Mouse (Mus musculus) v-Abl transformed pro-B cells (cell line): Measurements from ENCODE around the gene Serp1.

Experiments used
- in situ Hi-C, 2 experiments: fragments of 400-800 bp; cut with MboI; formaldehyde crosslinking; loops; one replicate each; pipeline ENCODE4 v1.15.1; 2025; ENCODE audit not compliant: unreplicated experiment in 2 of 2

The Serp1 gene

GRCm38 (mm10) chr3:58525652-58526407 lies at the start of gene Serp1, which contains the start of gene Eif2a:
Gene Serp1 (minus strand): TSS chr3:58525892.
Gene Eif2a (plus strand): TSS chr3:58525821.
- in situ Hi-C loops, result loop anchor here in 1 of 2 experiments (25.0 kb wide), 1 partner anchor 711 kb away; no protein-coding TSS in a partner anchor

DNA sequence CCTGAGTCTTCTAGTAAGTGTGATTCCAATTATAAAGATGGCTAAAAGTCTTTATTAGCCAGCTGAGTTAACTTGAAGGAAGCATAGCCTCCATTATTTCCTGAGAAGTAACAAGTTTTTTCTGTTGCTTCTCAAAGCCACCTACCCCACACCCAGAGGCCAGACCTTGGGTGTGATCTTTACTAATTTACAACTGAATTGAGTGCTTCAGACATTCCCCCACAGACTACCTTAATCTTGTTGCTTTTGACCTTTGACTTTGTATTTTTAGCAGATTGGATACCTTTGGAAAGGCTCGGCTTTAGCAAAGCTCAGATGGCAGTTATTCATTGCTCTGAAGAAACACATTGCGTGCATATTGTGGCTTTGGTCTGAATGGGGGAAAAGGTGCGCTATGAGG lies 45.1 kb upstream of the Serp1 start:
- in situ Hi-C loops, result loop anchor here (5.0 to 10.0 kb wide), 2 partner anchors 39 to 156 kb away; partner anchors contain the start of gene Tsc22d2 (in 1 of the 2)

- in situ Hi-C loops, result no loop called here
Measured at GRCm38 (mm10) chr3:58561437-58561836, 35.7 kb upstream of the Serp1 start.

- in situ Hi-C loops, result no loop called here
Measured at GRCm38 (mm10) chr3:58559887-58560286, 34.2 kb upstream of the Serp1 start.

DNA sequence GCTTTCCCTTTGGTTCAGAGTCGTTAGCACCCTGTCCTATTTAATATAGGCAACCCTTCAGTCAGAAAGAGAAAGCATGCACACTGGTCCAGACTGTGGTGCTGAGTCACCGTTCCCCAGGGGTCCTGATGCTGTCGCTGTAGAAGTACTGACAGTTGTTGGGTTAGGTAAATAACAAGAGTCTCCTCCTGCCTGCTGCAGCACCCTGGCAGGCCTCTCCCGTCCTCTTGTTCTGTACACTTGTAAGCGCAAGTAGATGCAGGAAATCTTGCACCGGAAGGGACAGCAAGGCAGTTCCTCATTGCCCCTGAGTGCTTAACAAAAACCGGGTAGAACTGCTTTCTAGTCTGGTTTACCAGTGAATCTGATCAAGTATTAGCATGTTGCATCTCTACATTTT lies 31.0 kb upstream of the Serp1 start:
- in situ Hi-C loops, result no loop called here

GRCm38 (mm10) chr3:58552001-58552811 lies 26.5 kb upstream of the Serp1 start:
- in situ Hi-C loops, result no loop called here

- in situ Hi-C loops, result loop anchor here in 1 of 2 experiments (25.0 kb wide), 1 partner anchor 701 kb away; no protein-coding TSS in a partner anchor
Measured at GRCm38 (mm10) chr3:58536573-58536972, 10.9 kb upstream of the Serp1 start.

- in situ Hi-C loops, result loop anchor here in 1 of 2 experiments (25.0 kb wide), 1 partner anchor 711 kb away; no protein-coding TSS in a partner anchor
Measured at GRCm38 (mm10) chr3:58526408-58526737, 681 bp upstream of the Serp1 start.

GRCm38 (mm10) chr3:58525166-58525565 lies 526 bp downstream of the Serp1 start:
- in situ Hi-C loops, result loop anchor here in 1 of 2 experiments (25.0 kb wide), 1 partner anchor 712 kb away; no protein-coding TSS in a partner anchor

DNA sequence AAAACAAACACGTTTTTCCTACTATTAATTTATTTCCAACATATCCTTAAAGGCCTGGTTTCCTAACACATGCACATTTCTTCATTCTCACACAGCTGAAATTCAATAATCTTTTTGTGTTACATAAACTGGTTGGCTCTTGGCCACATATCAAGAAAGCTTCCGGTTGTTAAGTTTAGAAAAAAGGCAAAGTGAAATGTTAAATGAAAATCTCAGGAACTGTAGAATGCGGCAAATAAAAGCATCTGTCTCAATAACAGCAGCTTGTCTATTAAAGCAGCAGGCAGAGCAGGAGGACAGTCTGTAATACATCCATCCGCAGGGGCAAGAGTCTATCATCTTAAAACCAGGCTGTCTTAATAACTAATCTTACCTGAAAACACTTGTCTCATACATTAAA lies 1.4 kb downstream of the Serp1 start:
- in situ Hi-C loops, result no loop called here

- in situ Hi-C loops, result no loop called here
Measured at GRCm38 (mm10) chr3:58523386-58523785, 2.3 kb downstream of the Serp1 start.

DNA sequence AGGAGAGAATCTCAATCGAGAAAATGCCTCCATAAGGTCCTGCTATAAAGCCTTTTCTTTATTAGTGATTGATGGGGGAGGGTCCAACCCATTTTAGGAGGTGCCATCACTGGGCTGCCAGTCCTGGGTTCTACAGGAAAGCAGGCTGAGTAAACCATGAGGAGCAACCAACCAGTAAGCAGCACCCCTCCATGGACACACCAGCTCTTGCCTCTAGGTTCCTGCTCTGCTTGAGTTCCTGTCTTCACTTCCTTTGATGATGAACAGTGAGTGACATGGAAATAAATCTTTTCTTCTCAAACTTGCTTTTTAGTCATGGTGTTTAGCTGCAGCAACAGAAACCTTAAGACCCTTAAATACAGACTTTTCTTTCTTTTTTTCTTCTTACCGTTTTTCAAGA lies 4.3 kb downstream of the Serp1 start:
- in situ Hi-C loops, result no loop called here

DNA sequence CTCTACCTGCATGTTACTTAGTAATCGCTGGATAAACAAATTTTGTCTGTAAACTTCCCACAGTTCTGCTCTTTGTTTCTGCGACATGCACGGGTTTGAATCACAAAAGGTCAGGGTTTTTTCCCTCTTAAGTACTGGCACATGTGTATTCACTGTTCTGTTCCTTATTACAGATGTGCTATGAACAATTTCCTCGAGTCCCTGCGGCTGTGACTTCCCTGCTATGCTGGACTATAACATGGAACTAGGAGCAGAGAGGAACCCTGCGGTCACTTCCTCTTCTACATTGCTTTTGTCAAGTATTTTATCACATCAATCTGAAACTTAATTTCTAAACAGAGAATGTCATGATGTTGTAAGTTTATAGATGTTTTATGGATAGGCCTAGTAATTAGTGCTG lies 5.4 kb downstream of the Serp1 start:
- in situ Hi-C loops, result no loop called here

DNA sequence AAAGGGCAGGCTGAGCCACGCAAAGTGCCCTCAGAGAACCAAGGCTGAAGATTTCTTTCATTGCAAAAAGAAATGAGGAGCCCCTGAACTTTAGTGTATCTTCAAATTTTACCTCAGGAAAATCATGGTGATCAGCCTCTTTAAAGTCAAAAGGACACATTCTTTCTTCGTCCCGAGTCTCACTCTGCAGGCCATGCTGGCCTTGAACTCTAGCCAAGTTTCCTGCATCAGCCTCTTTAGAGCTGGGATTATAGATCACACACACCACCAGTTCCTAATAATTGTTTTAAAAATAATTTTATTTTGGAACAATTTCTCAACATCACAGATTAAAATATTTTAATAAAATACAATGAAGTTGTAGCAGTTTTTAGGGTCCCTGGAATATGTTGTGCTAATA lies 6.2 kb downstream of the Serp1 start:
- in situ Hi-C loops, result loop anchor here (5.0 to 10.0 kb wide), 3 partner anchors 58 to 1965 kb away; partner anchors contain the start of gene Selenot (in 1 of the 2)

DNA sequence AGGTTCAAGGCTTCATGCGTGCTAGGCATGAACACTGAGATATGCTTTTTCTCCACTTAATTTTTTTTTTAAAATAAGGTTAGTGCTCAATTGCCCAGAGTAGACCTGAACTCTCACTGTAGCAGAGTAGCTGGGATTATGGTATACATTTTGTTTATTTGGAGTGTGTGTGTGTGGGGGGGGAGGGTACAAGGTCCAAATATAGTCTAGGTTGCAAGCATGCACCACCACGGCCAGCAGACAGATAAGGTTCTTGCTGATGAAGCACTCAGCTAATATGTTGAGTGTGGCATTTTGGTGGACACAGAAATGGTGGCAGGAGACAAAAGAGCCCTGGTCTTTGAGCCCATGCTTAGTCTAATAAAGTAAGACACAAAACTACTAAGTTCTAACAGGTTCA lies 6.7 kb downstream of the Serp1 start:
- in situ Hi-C loops, result loop anchor here (5.0 to 10.0 kb wide), 3 partner anchors 58 to 1966 kb away; partner anchors contain the start of gene Selenot (in 1 of the 2)

- in situ Hi-C loops, result loop anchor here (5.0 to 10.0 kb wide), 3 partner anchors 60 to 1967 kb away; partner anchors contain the start of gene Selenot (in 1 of the 2)
Measured at GRCm38 (mm10) chr3:58517800-58518199, 7.9 kb downstream of the Serp1 start.

DNA sequence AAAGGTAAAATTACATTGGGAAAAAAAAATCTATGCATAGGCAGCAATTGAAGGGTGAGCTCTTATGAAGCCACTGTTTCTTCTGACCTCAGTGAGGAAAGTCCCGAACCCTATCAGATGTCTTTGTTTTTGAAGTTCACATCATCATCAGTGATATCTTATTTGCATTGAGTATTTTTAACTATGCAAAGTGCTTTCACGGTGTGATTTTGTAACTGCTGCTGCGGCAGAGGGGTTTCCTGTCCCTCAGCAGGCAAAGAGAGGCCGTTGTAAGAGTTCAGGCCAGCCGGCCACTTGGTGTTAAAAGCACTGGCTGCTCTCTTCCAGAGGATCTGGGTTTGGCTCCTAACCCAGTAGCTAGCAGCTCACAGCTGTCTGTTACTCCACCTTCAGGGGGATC lies 8.4 kb downstream of the Serp1 start:
- in situ Hi-C loops, result loop anchor here (5.0 to 10.0 kb wide), 3 partner anchors 60 to 1968 kb away; partner anchors contain the start of gene Selenot (in 1 of the 2)

GRCm38 (mm10) chr3:58516602-58516976 lies 9.1 kb downstream of the Serp1 start:
- in situ Hi-C loops, result loop anchor here (5.0 to 10.0 kb wide), 3 partner anchors 61 to 1968 kb away; partner anchors contain the start of gene Selenot (in 1 of the 2)

GRCm38 (mm10) chr3:58515947-58516601 lies 9.6 kb downstream of the Serp1 start:
- in situ Hi-C loops, result loop anchor here (5.0 to 10.0 kb wide), 3 partner anchors 61 to 1969 kb away; partner anchors contain the start of gene Selenot (in 1 of the 2)

GRCm38 (mm10) chr3:58513483-58513882 lies 12.2 kb downstream of the Serp1 start:
- in situ Hi-C loops, result loop anchor here (5.0 to 10.0 kb wide), 5 partner anchors 139 to 1971 kb away; no protein-coding TSS in a partner anchor
